Mouse (Mus musculus) thymus, adult 2 months (tissue): Measurements from ENCODE around the gene Pygo1.

ENCODE experiments used
- CTCF ChIP-seq: fragments of 200-500 bp; IDR thresholded peaks from 2 replicates; pipeline ENCODE4 v1.5.1; 2012; ENCODE audit warnings: mild to moderate bottlenecking, control low read depth, low read length, moderate library complexity, borderline replicate concordance; ENCODE audit not compliant: control insufficient read depth, poor library complexity, insufficient read depth; ENCODE audit errors: extremely low read depth
- POLR2A ChIP-seq: fragments of 200-500 bp; IDR thresholded peaks from 2 replicates; pipeline ENCODE4 v1.6.1; 2012; ENCODE audit warnings: mild to moderate bottlenecking, low read length, control low read depth, moderate library complexity; ENCODE audit not compliant: control insufficient read depth, poor library complexity, insufficient read depth; ENCODE audit errors: extremely low read depth

DNA sequence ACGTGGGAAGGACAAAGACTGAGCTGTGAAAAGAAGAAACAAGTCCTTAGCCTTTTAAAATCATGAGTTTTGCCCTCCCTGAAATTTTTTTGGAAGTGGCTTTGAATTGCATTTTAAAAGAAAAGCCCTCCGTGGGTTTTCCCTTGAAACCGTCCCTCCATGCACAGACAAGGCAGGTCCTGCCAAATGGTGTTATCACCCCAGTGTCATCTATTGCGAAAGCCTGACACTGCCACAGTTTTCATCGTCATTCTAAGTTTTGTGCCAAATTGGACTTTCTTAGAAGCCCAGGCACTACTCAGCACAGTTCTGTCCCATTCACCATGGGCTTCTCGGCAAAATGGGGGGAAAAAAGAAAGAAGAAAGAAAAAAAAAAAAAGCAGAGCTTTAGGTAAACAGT lies 11.9 kb upstream of the Pygo1 start:
- TF ChIP-seq CTCF (no peak), POLR2A (no peak)
